Mouse (Mus musculus) cerebellum, postnatal 36 days (tissue): ENCODE results near the gene Ggt5.

ENCODE experiments used
- DNase-seq, 2 experiments: peaks; one replicate each; pipeline ENCODE4 v3.0.0; 2021 to 2022; ENCODE audit warnings: mixed read lengths in 2 of 2

Ggt5 gene

DNA sequence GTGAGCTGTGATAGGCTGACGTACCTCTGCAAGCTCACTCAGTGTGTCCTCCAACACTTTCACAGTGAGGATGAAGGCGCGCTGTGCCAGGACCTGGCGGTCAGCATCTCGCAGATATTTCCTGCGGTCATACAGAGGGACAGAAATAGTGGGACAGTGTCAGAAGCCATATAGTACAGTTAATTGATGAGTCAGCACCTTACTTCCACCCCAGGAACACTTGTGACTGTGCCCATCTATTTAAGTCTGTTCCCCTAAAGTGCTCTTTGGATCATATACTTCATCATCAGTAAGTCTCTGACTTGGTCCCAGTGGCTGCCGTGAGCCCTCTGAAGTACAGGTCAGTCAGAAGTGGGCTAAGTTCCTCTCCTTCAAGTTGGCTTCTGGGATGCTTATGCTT, 68.6 kb downstream of the Ggt5 start:
- no peak for DNase-seq

DNA sequence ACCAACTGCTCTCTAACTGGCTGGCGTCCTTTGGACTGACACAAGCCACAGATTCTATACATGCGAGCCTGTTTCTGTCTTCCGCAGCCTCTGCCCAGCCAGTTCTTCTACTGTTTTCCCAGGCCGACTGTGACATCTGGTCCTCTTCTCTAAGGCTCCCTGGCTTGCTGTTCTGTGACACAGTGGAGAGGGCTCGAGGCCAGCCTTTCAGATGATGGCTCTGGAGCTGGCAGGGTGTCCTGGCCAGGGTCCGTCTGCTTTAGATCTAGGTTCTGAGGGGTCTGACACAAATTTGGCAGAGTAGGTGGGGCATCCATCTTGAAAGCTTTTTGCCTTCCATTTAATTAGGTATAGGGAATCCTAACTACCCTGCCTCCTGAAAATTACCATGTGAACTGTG, 72.2 kb downstream of the Ggt5 start:
- DNase-seq: peak in 1 of 2 experiments; percentile 50

DNA sequence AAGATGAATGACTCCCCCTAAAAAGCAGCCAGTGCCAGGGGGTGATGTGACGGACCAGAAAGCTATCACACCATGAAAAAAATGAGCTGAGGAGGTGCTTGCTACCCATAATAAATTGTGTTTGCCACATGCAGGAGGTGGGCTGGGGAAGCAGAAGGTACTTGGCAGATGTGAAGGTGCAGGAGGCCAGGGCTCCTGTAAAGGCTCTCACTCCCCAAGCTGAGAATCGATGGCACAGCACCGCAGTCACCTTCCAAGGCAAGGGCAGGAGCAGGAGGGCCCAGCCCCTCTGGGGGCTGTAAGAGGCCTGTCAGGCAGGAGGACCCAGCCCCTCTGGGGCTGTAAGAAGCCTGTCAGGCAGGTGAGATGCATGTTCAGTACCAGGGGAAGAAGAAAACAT, 72.7 kb downstream of the Ggt5 start:
- DNase-seq: no peak

DNA sequence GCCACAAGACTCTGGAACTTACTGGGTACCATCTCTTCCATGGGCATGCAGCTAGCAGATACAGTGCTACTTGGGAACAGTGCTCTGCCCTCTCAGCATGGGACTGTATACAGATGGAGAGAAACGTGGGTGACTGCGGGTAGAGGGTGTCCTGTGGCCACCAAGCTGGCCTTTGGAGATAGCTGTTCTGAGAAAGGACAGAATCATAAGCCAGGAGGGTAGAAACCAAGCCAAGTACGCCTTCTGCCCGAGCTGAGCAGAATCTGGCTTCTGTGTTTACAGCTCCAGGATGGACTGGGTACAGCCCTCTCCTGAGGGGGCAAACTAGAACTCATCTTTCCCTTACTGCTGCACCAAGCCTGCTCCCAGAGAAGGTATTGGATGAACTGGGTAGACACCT, 73.4 kb downstream of the Ggt5 start:
- peak; percentile 79 to 82 for DNase-seq

DNA sequence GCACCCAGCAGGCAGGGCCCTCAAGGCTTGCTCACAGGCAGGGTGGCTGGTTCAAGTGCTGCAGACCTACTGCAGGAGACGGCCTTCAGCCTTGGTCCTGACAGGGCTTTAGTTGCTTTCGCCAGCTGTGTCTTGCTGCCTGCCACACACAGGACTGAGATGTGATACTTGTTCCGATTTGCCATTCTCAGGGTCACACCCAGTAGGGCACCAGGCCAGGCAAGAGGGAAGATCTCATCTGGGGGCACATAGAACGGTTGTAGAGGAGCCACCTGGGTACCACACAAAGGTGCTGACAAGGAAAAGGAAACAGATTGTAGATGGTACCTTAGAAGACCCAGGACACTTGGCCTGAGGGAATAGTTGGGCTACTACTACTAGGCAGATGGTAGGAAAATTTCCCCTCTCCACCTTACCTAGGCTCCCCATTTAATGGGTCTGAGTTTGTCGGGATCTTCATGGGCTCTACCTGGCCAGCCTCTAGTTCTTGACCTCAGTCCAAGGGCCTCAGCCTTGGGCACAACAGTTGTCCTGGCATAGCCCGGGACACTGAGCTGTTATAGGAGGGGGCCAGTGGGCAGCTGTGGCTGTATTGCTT, 75.6 kb downstream of the Ggt5 start:
- DNase-seq: no peak

DNA sequence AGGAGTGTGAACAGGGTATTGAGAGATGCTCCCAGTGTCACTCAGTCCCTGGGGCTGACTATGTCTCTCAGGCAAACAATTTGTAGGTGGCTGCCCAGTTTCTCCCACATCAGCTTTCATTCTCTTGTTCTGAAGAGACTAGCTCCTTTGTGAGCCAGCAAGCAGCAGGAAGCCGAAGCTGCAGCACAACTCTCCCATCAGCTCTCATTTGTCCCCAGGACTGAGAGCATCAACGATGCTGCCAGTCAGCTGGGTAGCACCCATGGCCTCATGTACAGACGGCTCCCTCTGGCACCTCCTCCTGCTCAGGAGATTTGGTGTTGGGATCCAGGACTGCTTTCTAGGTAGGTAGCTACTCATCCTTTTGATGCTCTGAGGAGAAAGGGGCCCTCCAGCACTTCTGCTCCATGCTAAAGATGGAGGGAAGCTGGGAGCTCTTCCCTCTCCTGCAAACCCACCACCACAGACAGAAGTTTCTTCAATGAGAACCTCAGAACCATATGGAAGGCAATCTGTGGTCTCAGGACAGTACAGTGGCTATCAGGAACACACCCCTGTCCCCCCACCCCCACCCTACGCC, 77.4 kb downstream of the Ggt5 start:
- DNase-seq: peak; percentile 42 to 59
